Mouse (Mus musculus) stomach, postnatal 0 days (tissue): Measurements from ENCODE around the gene Irak2.

Experiments
- CTCF ChIP-seq: IDR thresholded peaks from 2 replicates; pipeline ENCODE4 v1.5.1; 2016; ENCODE audit warnings: antibody characterized with exemption, low read depth, mild to moderate bottlenecking, moderate library complexity
- EP300 ChIP-seq: optimal IDR thresholded peaks from 2 replicates; pipeline ENCODE3; 2016; ENCODE audit warnings: antibody characterized with exemption

- TF ChIP-seq EP300 = no peak
- no peak for TF ChIP-seq CTCF
These were observed 79.3 kb downstream of the Irak2 start for GRCm38 (mm10) chr6:113717541-113717940.
